Mouse (Mus musculus): ENCODE measurements at regions not wholly inside any gene's neighbourhood (a gene's known extent, or its start where the extent isn't known, plus 50 kb on each side); places are given as distances from the start of the nearest gene placed in this dataset.

- TF ChIP-seq USF1 (IDR thresholded peaks at IDR 0.05; ENCODE audit: low read depth) (no peak), CTCF (IDR thresholded peaks at IDR 0.05; ENCODE audit: control insufficient read depth, insufficient read depth, insufficient read length) (no peak), MYOD1 (IDR thresholded peaks at IDR 0.05; ENCODE audit: control insufficient read depth, insufficient read length, low read depth) (no peak), MAX (IDR thresholded peaks at IDR 0.05) (no peak)
Measured at GRCm38 (mm10) chr2:117486447-117486846, 143.6 kb upstream of the Rasgrp1 start.

All from C2C12 (cell line).